Mouse (Mus musculus) cerebral cortex, adult 2 months (tissue): Measurements from ENCODE around the gene Aqp1.

Experiments
- WGBS: fragments of 180-500 bp; shearing (Covaris S2); methylation state at CpG from one replicate; pipeline ENCODE4 v1.1.7; 2018; 5-methylcytosine and 5-hydroxymethylcytosine counted together

Gene Aqp1

GRCm38 (mm10) chr6:55335989-55336514 lies at the start of gene Aqp1:
Gene Aqp1, plus strand, starts transcription at chr6:55336432.
- WGBS: 51% methylated on average over 12 of the region's 12 CpGs

DNA sequence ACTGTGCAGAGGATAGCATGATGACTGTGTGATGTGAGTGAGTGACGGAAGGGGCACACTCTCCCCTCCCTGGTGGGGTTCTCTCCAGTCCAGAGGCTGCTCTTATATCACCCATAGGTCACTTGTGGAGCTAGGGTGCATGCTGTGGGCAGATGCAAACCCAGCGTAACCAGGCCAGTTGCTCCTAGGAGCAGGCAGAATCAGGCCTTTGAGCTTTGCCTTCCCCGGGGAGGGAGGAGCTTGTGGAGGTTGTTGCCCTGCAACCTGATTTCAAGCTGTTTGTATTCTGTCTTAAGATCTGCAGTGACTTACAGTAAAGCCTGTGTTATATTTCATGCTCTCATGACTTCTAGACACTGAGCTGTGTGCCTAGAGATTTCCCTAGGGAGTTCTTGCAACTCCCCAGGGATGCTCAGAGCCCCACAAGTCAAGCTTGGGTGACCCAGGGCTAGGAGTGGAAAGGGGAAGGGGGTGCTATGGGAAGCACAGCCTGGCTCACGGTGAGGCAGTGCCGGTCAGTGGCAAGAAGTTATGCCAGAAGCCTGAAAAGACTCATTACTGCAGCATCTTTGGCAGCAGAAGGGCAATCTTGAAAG lies 48.1 kb upstream of the Aqp1 start:
- 78% methylated on average over 5 of the region's 5 CpGs for WGBS

DNA sequence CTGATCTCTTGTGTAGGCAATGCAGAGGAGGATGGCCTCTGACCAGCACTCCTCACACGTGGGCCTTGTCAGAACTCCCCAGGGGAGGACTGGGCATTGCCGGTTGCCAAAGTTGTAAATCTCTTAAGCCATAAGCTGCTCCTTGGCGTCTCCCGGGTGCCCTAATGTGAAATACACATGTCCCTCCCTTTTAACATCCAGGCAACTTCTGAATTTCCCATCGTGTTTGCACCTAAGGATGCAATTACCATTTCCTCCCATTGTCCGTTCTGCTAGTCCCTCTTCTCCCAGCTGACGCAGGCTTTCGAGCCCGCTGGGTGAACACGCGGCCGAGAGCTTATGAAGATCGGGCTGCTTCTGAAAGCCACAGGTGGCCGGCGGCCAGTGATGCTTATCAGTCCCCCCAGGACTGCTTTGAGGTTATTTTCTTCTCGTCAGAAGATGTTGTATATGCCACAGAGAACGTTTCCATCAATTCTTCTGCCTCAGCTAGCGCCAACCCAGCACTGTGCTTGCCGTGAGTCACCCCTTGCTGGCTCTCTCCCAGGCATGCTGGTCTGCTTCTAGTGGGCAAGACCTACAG lies 41.6 kb upstream of the Aqp1 start:
- WGBS: 70% methylated on average over 19 of the region's 19 CpGs

DNA sequence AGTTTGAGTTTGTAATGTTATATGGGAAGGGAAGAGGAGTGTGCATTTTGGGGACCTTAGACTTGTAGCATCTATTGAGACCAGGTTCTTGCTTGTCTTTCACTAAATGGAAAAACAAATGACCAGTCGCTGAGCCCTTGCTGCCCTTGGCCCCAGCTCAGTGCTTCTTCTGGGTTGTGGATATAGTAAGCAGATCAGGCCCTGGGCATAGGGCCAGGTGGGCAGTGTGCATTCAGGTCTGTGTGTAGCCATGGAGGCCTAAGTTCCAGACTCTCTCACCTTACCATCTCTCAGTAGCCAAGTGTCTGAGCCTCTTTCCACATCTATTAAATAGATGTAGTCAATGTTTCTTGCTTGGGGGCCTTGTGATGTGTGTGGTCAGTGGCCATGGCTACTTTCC lies 40.9 kb upstream of the Aqp1 start:
- 53% methylated on average over 1 of the region's 1 CpGs for WGBS

DNA sequence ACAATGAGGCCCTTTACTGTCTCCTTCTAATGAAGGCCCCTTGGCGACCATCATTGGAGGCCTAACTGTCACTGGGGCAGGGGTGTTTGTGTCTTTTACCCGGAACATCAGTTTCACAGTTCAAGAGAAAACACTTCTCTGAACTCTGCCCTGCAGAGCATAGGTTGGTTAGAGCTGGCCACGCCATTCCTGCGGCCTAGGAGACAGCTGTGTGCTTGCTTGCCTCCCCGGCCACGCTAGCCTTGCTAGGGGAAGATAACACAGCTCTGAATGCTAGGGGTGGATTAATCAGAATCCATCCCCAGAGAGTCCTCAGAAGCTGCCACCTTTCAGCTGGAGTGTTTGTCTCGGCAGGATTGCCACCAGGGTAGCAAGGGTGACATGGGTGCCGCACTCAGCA lies 36.8 kb upstream of the Aqp1 start:
- WGBS: 96% methylated on average over 8 of the region's 8 CpGs

GRCm38 (mm10) chr6:55299917-55300316 lies 36.3 kb upstream of the Aqp1 start:
- 92% methylated on average over 2 of the region's 2 CpGs for WGBS

DNA sequence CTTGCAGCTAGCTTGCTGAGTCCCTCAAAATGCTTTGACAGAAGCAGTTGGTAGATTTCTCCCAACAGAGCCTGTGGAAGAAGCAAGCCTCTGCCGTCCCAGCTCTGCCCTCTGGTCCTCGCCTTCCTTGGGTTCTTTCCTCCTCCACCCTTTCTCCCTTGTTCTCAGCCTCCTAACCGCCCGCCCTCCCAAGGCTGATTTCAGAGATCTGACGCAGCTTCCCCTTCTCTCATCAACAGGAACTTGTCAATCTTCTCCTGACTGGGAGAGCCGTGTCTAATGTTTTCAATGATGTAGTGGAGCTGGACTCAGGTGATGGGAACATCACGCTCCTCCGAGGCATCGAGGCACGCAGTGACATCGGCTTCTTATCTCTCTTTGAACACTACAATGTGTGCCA lies 35.5 kb upstream of the Aqp1 start:
- 91% methylated on average over 11 of the region's 11 CpGs for WGBS

DNA sequence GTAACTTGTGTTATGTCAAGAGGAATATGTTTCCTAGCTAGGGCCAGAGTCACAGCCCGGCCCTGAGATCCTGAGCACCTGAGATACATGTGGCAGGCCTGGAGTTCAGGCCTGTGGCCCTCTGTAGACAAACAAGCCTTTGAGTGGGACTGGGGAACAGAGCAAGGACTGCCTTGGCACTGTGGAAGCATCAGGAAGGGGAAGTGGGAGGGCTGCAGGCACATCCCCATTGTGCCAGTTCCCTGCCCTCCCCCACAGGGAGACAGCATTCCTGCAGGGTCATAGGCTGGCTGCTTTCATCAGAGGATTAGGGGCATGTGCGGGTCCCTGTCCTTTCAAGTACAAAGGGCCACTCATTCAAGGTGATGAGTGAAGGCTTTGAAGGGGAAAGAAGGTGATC lies 26.1 kb upstream of the Aqp1 start:
- WGBS: 85% methylated on average over 2 of the region's 2 CpGs

DNA sequence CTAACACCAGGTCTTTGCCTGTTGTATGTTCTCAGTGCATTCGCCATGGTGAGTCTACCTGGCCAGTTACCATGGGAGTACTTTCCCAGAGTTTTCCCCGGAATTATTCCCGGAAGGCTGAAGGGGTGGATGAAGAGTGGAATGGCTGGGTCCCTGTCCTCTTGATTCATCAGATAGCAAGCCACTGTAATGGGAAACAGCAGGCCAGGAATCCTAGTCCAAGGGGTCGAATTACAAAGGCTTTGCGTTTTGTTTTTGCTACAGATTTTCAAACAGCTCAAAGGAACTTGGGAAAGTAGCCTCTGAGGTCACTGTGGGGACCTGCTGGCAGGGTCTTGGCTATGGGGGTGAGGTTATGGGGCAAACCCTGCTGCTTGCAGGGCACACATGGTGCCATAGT lies 24.3 kb upstream of the Aqp1 start:
- WGBS: 90% methylated on average over 5 of the region's 5 CpGs

DNA sequence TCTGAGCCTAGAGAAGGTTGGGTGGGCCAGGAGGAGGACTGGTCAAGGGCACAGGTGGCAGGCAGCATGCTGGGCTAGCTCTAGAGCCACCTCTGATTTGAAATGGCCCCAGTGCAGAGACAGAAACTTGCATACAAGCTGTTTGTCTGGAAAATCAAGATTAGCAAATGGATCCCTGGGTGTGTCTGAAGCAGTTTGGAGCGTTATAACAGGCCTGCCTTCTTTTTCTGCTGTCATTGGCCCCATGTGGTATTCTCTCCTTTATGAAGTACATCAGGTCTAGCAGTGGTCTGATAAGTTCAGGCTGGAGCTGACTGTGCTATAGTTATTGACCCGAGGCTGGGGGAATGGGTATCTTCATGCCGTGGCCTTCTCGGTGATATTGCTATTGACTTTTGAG lies 22.3 kb upstream of the Aqp1 start:
- 94% methylated on average over 4 of the region's 4 CpGs for WGBS

DNA sequence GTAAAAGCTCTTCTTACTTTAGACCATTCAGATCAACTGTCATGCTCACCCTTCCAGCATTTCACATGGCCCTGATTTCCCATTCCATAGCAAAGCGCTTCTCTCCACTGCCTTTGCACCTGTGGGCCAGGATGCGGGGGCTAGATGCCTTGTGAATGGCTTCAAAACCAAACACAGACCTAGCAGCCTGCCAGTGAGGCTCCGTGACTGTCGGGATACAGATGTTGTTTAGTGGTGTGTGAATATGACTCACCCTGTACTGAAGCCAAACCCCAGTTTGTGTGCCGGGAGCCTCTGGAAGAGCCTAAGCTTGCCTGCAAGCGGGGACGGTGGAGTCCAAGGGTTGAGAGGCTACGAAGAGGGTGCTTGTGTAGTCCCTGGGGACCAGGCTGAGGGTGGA lies 21.6 kb upstream of the Aqp1 start:
- WGBS: 60% methylated on average over 8 of the region's 8 CpGs

DNA sequence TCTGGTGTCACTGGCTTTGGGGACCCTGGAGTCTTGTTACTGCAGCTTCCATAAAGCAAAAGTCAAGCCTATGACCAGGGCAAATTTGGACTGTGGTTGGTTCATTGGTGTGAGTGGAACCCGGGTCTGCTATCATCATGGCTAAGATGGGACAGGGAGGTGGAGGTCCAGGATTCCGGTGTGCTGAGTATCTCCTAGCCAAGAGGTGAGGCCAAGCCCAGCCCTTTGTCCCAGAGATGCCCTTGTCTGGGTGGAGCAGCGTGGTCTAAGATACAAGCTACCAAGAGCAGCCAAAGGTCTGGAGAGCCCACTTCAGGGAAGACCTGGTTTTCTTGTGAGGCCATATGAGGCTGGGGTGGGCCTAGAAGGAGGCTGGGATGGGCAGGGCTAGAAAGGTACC lies 17.6 kb upstream of the Aqp1 start:
- WGBS: 95% methylated on average over 3 of the region's 3 CpGs

GRCm38 (mm10) chr6:55319585-55320551 lies 16.4 kb upstream of the Aqp1 start:
- 69% methylated on average over 14 of the region's 14 CpGs for WGBS

DNA sequence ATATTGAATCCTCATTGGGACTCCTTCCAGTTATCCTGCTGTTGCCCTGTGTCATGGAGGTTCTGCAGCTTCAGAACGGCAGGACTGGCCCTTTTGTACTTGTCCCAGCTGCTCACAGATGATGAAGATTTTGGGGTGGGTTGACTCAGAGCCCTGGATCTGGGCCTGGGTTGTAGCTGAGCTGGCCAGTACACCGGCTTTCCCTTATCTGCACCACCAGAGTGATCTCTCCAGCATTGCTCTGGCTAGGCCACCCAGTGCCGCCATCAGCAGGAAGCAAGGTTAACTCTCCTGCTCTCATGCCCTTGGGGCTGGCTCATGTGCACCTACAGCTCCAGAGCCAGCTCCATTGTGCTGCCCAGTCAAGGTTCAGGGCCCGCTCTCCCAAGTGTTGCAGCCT lies 15.3 kb upstream of the Aqp1 start:
- 81% methylated on average over 4 of the region's 4 CpGs for WGBS

GRCm38 (mm10) chr6:55321518-55321917 lies 14.7 kb upstream of the Aqp1 start:
- 95% methylated on average over 6 of the region's 6 CpGs for whole genome bisulfite sequencing

GRCm38 (mm10) chr6:55322980-55323379 lies 13.3 kb upstream of the Aqp1 start:
- 96% methylated on average over 2 of the region's 2 CpGs for WGBS

DNA sequence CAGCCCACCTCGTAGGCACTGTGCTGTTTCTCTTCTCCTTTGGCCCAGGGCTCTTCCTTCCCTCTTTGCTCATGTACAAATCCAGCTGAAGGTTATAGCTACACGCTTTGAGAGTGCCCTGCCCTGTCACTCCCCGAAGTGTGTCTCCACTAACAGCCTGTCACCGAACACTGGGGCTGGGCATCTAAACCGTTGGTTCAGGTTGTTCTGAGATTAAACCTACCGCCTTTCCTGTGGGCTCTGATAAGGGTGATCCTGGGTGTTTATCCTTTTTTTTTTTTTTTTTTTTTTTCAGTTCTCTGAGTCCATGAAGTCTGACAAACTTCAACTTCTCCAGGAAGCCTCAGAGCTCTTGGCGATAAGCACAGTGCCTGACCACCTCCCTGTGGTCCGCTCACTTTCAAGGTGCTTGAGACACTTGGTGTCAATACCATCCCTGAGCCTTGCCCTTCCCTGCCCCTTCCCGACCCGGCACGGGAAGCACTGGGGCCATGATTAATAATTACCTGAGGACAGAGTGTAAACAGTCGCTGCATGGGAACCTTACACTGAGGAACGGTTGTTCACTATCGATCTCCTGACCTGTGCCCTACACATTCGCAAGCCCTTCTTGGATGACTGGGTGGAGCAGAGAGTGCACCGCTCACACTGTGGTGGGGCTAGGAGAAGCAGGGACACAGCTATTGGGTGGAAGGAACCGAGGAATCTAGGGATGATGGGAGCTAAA lies 12.2 kb upstream of the Aqp1 start:
- WGBS: 91% methylated on average over 17 of the region's 17 CpGs

- WGBS: 83% methylated on average over 1 of the region's 1 CpGs
These were observed 11.4 kb upstream of the Aqp1 start for GRCm38 (mm10) chr6:55324785-55325184.

GRCm38 (mm10) chr6:55326299-55326698 lies 9.9 kb upstream of the Aqp1 start:
- WGBS: 79% methylated on average over 4 of the region's 4 CpGs

DNA sequence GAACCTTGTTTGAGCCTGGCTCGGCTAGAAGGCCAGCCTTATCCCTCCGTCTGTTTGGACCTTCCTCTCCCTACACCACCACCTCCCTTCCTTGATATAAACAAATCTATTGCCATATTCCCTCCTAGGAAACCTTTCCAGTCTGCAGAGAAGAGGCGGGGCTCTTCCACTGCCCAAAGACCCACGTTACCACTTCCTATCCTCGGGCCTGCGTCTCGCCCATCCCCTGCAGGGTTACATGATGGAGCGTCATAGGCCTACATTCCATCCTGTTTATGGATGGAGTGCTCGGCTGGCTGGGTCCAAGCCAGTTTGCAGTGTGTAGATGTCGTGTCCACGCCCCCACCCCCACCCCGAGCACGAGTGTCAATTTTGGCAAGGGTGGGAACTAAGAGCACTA lies 8.9 kb upstream of the Aqp1 start:
- WGBS: 83% methylated on average over 13 of the region's 13 CpGs

DNA sequence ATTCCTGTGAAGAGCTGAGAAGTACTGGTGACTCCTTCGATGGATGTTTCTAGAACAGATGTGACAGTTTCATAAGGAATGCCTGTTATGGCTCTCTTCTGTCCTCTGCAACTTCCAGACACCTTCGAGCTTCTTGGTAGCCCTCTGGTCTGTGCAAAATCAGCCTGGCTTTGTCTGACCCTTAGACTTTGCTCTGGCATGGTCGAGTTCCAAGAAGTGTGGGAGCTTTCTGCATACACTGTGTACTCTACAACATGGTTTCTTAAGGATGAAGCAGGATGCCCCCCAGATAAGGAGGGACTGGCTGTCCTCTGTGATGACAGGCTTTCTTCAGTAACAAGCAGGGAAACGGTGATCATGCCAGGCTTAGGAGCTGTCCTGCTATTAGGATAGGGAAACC lies 8.1 kb upstream of the Aqp1 start:
- 82% methylated on average over 4 of the region's 4 CpGs for WGBS

GRCm38 (mm10) chr6:55331315-55331714 lies 4.9 kb upstream of the Aqp1 start:
- 68% methylated on average over 6 of the region's 6 CpGs for WGBS
